Mouse (Mus musculus) lung, embryonic 14.5 days (tissue): ENCODE measurements around the gene Slc16a8. TPM values are rescaled to one million over a fixed set of nuclear protein-coding genes. Genes with fewer than 3 reads are reported as not detected.

Experiments used
- ATAC-seq: fragments of 200-750 bp; cut with Nextera tagmentation; 2 replicates; pipeline ENCODE4 v1.8.0; 2017; ENCODE audit warnings: mild to moderate bottlenecking, moderate TSS enrichment, moderate library complexity; ENCODE audit not compliant: insufficient read depth
- DNase-seq: peaks from one replicate; pipeline ENCODE4 v3.0.0-alpha.2; 2015
- H3K27ac ChIP-seq: fragments of 300-500 bp; sonication (generic); 2 replicates; pipeline ENCODE4 v1.5.1; 2014; ENCODE audit warnings: low read depth, mild to moderate bottlenecking, moderate library complexity
- H3K27me3 ChIP-seq: fragments of 300-500 bp; sonication (generic); 2 replicates; pipeline ENCODE4 v1.6.1; 2014; ENCODE audit warnings: low read length, control low read depth; ENCODE audit not compliant: insufficient read depth
- H3K36me3 ChIP-seq: fragments of 300-500 bp; sonication (generic); 2 replicates; pipeline ENCODE4 v1.6.1; 2014; ENCODE audit warnings: control low read depth; ENCODE audit not compliant: insufficient read depth
- H3K4me1 ChIP-seq: fragments of 300-500 bp; sonication (generic); 2 replicates; pipeline ENCODE4 v1.6.1; 2014; ENCODE audit warnings: antibody characterized with exemption, control low read depth; ENCODE audit not compliant: insufficient read depth
- H3K4me2 ChIP-seq: fragments of 300-500 bp; sonication (generic); 2 replicates; pipeline ENCODE4 v1.6.1; 2014; ENCODE audit warnings: mild to moderate bottlenecking
- H3K4me3 ChIP-seq: fragments of 300-500 bp; sonication (generic); 2 replicates; pipeline ENCODE4 v1.5.1; 2014; ENCODE audit warnings: low read depth, low read length
- H3K9ac ChIP-seq: fragments of 300-500 bp; sonication (generic); 2 replicates; pipeline ENCODE4 v1.6.1; 2014
- H3K9me3 ChIP-seq: fragments of 300-500 bp; sonication (generic); 2 replicates; pipeline ENCODE4 v1.6.1; 2016; ENCODE audit warnings: low read depth, low read length, control low read depth
- CTCF ChIP-seq: IDR thresholded peaks from 2 replicates; pipeline ENCODE4 v1.5.1; 2016; ENCODE audit warnings: antibody characterized with exemption, low read depth
- WGBS: fragments of 180-500 bp; shearing (Covaris S2); extraction: QIAGEN DNeasy Blood & Tissue Kit; methylation state at CpG from one replicate; pipeline ENCODE4 v1.1.7; 2014; 5-methylcytosine and 5-hydroxymethylcytosine counted together
- polyA plus RNA-seq: library from polyadenylated mRNA; unstranded; fragments of >200 nt; fragmentation: Nextera tagmentation; extraction: Ambion mirVana; gene quantifications from 2 replicates; pipeline ENCODE4 v1.2.1, GENCODE M21; 2014

Slc16a8 gene
- polyA plus RNA-seq, 1 experiment from 2014 or later: 0.11 TPM

- no peaks in the 10 kb centered on the region for H3K4me1 ChIP-seq
- no peak for DNase-seq
- no peaks in the 10 kb centered on the region for H3K9me3 ChIP-seq
- no peak overlapping the region for H3K27ac ChIP-seq
- WGBS: 75% methylated on average over 3 of the region's 3 CpGs
- no peaks in the 10 kb centered on the region for H3K27me3 ChIP-seq
- peaks cover 20% of the 10 kb centered on the region; the same call in 1 of the 2 replicates for H3K36me3 ChIP-seq
- ATAC-seq: no peak
- no peak overlapping the region for H3K4me3 ChIP-seq
- no peak overlapping the region for H3K9ac ChIP-seq
- no peak overlapping the region for H3K4me2 ChIP-seq
- no peak for TF ChIP-seq CTCF
These were observed 33.8 kb upstream of the Slc16a8 start for GRCm38 (mm10) chr15:79288387-79288786.

- Histone ChIP-seq H3K27ac (no peak overlapping the region), H3K4me2 (no peak overlapping the region), H3K27me3 (no peaks in the 10 kb centered on the region), H3K36me3 (0 out of 2 replicates have a peak, but pooled peaks cover 20% of the 10 kb centered on the region), H3K9ac (no peak overlapping the region), H3K9me3 (no peaks in the 10 kb centered on the region), H3K4me1 (no peaks in the 10 kb centered on the region), H3K4me3 (no peak overlapping the region)
- no peak for DNase-seq
- 87% methylated on average over 7 of the region's 7 CpGs for WGBS
- no peak for TF ChIP-seq CTCF
- no peak for ATAC-seq
These were observed 32.5 kb upstream of the Slc16a8 start for GRCm38 (mm10) chr15:79287091-79287490.

GRCm38 (mm10) chr15:79286141-79286540, 31.6 kb upstream of the Slc16a8 start:
- Histone ChIP-seq H3K9me3 (no peaks in the 10 kb centered on the region), H3K4me1 (no peaks in the 10 kb centered on the region; the same call in 1 of the 2 replicates), H3K9ac (no peak overlapping the region), H3K27ac (no peak overlapping the region), H3K36me3 (0 out of 2 replicates have a peak, but pooled peaks cover 20% of the 10 kb centered on the region), H3K4me3 (no peak overlapping the region), H3K4me2 (no peak overlapping the region), H3K27me3 (no peaks in the 10 kb centered on the region)
- DNase-seq: no peak
- 81% methylated on average over 7 of the region's 7 CpGs for WGBS
- no peak for TF ChIP-seq CTCF
- no peak for ATAC-seq

GRCm38 (mm10) chr15:79285399-79285798, 30.8 kb upstream of the Slc16a8 start, which contains the start of gene Baiap2l2:
Gene Baiap2l2 (minus strand): TSS chr15:79285537.
- Histone ChIP-seq H3K36me3 (0 out of 2 replicates have a peak, but pooled peaks cover 20% of the 10 kb centered on the region), H3K27me3 (no peaks in the 10 kb centered on the region), H3K4me1 (peaks cover 3% of the 10 kb centered on the region; the same call in 1 of the 2 replicates), H3K4me2 (no peak within 1 kb of the TSS), H3K9ac (no peak within 1 kb of the TSS), H3K9me3 (no peaks in the 10 kb centered on the region), H3K27ac (no peak within 1 kb of the TSS), H3K4me3 (no peak within 1 kb of the TSS)
- DNase-seq (no peak), ATAC-seq (peak; percentile 30; the same call in 1 of the 2 replicates)
- WGBS: 49% methylated on average over 10 of the region's 10 CpGs
- no peak for TF ChIP-seq CTCF

GRCm38 (mm10) chr15:79283371-79283770, 28.8 kb upstream of the Slc16a8 start:
- Histone ChIP-seq H3K9ac (no peak overlapping the region), H3K36me3 (0 out of 2 replicates have a peak, but pooled peaks cover 14% of the 10 kb centered on the region), H3K4me2 (no peak overlapping the region), H3K27ac (no peak overlapping the region), H3K4me3 (no peak overlapping the region), H3K9me3 (no peaks in the 10 kb centered on the region), H3K4me1 (peaks cover 3% of the 10 kb centered on the region; the same call in 1 of the 2 replicates), H3K27me3 (no peaks in the 10 kb centered on the region)
- WGBS: 79% methylated on average over 4 of the region's 4 CpGs
- ATAC-seq: no peak
- no peak for DNase-seq
- no peak for TF ChIP-seq CTCF

- no peak for TF ChIP-seq CTCF
- DNase-seq (no peak), ATAC-seq (no peak)
- H3K27me3 ChIP-seq: no peaks in the 10 kb centered on the region
- no peak overlapping the region for H3K27ac ChIP-seq
- H3K4me2 ChIP-seq: no peak overlapping the region
- H3K36me3 ChIP-seq: 0 out of 2 replicates have a peak, but pooled peaks cover 13% of the 10 kb centered on the region
- H3K4me1 ChIP-seq: peaks cover 3% of the 10 kb centered on the region; the same call in 1 of the 2 replicates
- H3K4me3 ChIP-seq: no peak overlapping the region
- no peaks in the 10 kb centered on the region for H3K9me3 ChIP-seq
- WGBS: 73% methylated on average over 5 of the region's 5 CpGs
- no peak overlapping the region for H3K9ac ChIP-seq
These were observed 27.9 kb upstream of the Slc16a8 start for GRCm38 (mm10) chr15:79282434-79282833.

- H3K27ac ChIP-seq: peak overlapping the region; percentile 32; the same call in 1 of the 2 replicates
- peak; percentile 74 for DNase-seq
- 77% methylated on average over 1 of the region's 1 CpGs for WGBS
- H3K27me3 ChIP-seq: no peaks in the 10 kb centered on the region
- ATAC-seq: peak; percentile 64
- H3K4me1 ChIP-seq: peaks cover 3% of the 10 kb centered on the region; the same call in 1 of the 2 replicates
- no peak overlapping the region for H3K4me2 ChIP-seq
- TF ChIP-seq CTCF: no peak
- no peak overlapping the region for H3K4me3 ChIP-seq
- H3K9me3 ChIP-seq: no peaks in the 10 kb centered on the region
- H3K36me3 ChIP-seq: 0 out of 2 replicates have a peak, but pooled peaks cover 7% of the 10 kb centered on the region
- no peak overlapping the region for H3K9ac ChIP-seq
These were observed 26.8 kb upstream of the Slc16a8 start for GRCm38 (mm10) chr15:79281389-79281788.
